Mouse (Mus musculus) kidney, postnatal 36 days (tissue): Measurements from ENCODE around the gene Cdkn1a.
"Not testable (repeated sequence)": the region's sequence is repeated elsewhere in the genome, so short reads cannot be mapped to it uniquely, and the experiment has no call there.

Source experiments
- DNase-seq, 2 experiments: peaks; one replicate each; pipeline ENCODE4 v3.0.0; 2021 to 2022; ENCODE audit warnings: mixed read lengths in 2 of 2

Cdkn1a gene

DNA sequence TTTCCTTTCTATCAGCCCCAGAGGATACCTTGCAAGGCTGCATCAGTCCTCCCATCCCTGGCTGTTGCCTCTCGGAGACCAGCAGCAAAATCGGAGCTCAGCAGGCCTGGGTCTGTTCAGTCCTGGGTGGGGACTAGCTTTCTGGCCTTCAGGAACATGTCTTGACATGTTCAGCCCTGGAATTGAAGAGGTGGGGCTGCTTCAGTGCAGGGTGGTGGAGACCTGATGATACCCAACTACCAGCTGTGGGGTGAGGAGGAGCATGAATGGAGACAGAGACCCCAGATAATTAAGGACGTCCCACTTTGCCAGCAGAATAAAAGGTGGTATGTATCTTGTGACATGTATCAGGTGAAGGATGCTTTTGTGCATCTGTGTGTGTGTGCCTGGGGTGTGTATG, at the start of gene Cdkn1a:
TSS of gene Cdkn1a (plus strand) at position 201 of the 400 bp plus-strand sequence.
- DNase-seq = peak in 1 of 2 experiments; percentile 0

DNA sequence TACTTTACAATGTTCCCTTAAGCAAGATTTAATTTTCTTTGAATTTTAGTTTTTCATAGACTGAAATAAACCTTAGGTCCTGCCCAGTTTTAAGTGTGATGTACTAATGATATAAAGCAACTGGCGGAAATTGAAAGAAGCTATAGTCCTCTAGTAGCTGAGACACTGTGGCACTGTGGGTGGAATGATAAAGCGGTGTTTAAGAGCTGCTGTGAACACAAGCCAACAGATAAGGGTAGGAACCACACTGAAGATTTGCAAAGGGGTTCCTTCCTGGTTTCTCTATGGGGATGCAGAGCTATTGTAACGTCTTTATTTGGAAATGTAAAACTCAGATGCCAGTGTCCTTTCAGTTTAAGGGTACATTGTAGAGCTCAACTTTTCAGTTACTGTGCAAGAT, 49.1 kb upstream of the Cdkn1a start:
- not testable (repeated sequence) for DNase-seq

DNA sequence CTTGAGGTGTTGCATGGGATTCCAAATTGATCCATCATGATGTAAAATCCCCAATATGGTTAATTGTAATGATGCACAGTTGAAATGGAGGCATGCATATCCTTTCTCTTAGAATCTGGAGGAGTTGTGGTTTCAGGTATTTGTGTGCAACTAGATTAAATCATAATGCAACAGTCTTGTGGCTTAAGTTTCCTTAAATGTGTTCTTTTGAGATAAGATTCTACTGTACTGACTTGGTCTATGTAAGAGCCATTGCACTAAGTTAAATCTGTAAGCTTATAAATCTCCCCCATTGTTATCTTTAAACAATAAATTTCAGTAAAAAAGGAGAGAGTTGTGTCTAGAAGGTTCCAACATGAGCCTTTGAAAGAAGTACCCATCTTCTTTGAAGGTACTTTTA, 48.2 kb upstream of the Cdkn1a start:
- no peak for DNase-seq

DNA sequence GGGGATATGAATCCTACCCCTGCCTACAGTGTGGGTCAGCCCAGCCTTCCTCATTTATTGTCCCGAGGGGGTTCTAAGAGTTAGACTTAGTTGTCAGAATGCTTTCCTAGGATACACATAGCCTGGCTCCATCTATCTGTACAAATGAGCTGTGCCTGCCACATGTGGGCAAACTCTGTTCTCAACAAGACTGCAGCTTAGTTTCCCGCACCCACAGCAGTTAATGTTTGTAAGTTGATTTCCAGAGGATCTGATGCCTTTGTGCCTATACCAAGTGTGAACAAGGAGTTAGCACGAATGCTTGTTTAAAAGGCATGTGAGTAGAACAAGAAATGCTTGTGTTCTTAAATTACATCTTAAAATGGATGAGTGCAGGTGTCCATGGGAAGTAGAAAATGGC, 47.2 kb upstream of the Cdkn1a start:
- DNase-seq = no peak

DNA sequence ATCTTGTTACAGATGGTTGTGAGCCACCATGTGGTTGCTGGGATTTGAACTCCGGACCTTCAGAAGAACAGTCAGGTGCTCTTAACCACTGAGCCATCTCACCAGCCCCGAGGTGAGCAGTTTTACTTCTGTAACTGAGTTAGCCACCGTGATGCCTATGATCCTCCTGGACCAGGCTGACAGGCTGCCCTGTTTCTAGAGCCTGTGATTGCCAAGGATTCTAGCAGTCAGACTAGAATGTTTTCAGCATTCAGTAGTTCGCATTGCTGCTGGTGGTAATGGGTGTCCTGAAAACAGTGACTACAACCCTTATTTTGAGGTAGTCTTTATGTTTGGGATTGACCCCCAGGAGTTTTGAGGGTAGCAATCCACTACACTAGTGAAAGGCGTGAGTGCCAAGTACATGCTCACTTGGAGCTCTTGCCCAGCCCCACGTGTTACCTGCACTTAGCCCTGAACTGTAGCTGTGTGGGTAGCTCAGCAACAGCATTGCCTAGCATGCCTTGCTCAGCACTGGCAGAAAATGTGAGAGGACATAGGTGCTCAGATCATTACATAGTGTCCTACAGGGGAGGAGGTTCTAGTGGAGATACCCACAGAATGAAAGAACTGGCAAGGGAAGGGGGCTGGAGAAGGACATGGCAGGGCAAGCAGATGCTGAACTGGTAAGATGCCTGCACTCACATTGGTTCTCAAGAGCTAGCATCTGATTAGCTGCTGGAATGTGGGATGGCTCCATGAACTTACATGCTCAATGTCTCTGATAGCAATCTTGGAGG, 46.4 kb upstream of the Cdkn1a start:
- no peak for DNase-seq

DNA sequence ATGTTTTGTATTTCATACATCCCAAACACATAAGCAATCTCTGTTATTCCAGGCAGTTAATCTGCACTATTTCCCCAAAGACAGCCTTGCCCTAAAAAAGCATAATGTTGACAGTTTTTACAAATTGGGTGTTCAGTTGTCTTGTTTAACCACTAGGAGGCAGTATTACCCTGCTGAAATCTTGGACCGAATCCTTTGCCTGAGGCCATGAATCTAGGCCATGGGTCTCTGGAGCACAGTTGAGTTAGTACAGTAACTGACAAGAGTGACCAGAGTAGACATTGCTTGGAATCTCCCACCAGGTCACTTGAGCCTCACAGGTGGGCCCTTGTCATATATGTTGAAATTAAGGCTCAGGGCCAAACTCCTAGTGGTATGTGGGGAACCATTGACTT, 45.9 kb upstream of the Cdkn1a start:
- no peak for DNase-seq

DNA sequence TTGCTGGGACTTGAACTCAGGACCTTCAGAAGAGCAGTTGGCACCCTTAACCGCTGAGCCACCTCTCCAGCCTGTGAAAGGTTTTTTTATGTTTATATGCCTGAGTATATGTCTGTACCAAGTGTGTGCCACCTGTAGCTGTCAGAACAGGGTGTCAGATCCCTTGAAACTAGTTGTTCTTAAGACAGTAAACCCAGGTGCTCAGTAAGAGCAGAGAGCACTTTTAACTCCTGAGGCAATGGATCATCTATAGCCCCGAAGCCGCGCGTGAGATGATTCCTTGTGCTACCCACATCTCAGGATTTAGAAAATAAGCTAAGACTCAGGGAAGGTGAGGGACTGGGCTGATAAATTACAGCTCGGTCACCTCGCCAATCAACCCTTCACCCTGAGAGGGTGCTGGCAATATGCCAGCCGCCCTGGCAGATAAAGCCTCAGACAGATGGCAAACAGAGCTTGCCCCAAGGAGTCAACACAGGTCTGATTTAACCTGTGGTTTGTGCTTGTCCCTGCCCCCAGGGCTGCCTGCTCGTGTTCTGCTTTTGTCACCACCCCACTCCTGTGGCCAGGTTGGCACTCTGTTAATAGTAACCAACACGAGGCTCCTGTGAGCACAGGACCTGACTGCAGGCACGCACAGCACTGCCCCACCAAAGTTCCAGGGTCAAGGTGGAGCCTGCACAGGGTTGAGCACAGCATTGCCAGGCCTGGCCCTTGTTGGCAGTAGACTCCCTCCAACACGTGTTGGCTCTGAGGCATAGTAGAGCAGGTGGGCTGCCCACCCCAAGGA, 44.8 kb upstream of the Cdkn1a start:
- peak; percentile 81 to 87 for DNase-seq

DNA sequence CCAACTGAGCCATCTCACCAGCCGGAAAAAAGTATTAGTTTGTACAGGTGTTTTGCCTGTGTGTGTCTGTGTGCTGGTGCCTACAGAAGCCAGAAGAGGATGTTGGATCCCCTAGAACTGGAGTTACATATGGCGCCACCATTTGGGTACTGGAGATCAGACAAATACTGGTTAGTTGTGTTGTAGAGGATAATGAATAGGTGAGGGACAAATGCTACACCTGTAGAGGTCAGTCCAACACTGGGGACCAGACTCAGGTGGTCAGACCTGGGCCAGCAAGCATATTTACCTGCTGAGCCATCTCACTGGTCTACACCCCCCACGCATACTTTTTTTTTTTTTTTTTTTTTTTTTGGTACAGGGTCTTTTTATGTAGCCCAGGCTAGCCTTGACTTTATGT, 43.9 kb upstream of the Cdkn1a start:
- DNase-seq = no peak

DNA sequence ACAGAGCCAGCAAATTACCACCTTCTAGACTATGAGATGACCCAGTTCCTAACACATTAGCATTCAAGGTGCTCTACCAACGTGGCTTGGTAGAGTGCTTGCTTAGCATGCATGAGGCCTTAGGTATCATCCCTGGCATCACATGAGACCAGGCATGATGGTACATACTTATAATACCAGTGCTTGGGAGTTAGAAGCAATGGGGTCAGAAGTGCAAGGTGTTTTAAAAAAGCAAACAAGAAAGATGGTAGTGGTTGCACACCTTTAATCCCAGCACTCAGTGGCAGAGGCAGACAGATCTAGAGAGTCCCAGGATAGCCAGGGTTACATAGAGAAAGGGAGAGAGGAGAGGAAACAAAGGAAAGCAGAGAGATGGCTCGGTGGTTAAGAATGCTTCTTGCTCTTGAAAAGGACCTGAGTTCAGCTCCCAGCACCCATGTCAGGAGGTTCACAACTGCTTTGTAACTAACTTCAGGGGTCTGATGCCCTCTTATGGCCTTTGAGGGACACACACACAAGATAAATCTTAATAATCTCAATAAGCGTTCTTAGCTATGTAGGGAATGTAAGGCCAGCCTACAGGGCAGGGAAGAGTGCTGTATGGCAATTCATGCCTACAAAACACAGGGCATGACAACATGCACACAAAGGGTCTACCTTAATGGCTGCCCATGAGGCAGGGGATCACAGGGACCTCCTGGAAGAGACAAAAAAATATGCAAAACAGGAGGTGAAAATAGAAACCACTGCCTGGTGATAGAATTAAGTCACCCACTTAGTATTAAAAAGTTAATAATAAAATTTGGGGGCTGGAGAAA, 42.9 kb upstream of the Cdkn1a start:
- no peak for DNase-seq

DNA sequence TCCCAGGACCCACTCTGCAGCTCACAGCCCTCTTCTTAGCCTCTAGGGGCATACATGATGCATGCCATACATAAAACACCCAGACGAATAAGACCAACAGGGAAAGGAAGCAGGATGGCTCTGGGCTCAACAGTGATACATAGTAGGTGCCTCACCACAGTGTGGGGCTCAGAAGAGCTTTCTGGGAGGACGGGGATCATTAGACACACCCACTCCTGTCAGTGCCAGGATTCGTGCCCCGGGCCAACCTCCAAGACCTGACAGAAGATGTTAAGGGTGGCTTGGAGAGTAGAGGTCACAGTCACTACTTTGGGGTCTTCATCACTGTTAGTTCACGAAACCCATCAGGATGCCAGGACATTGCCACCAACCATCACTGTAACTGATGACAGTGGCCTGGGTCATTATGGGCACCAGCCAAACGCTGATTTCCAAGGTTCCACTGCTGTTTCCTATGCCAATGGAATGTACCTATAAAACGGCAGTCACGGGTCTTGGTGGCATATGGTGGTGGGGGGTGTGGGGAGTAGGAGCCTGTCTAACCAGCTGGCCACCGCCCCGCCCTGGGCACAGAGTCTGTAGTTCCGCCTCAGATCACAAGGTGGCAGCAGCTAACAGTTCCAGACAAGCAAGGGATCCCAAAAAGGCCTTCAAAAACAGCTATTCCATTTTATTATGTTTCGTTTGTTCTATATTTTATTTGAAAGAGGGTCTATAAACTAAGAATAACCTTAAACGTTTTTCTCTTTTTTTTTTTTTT, 41.8 kb upstream of the Cdkn1a start:
- peak; percentile 74 to 90 for DNase-seq

DNA sequence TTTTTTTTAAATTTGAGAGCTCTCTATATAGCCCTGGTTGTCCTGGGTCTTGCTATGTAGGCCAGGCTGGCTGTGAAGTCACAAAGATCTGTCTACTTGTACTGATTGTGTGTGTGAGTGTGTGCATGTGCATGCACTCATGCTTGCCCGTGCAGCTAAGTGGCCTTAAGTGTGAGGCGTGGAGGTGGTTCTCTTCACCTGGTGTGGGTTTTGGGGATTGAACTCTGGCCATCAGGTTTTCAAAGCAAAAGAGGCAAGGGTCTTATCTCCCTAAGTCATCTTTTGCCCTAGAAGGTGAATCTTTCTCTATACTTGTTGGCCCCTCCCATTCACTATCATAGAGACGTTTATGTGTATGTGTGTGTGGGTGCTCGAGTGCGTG, 41.3 kb upstream of the Cdkn1a start:
- no peak for DNase-seq

DNA sequence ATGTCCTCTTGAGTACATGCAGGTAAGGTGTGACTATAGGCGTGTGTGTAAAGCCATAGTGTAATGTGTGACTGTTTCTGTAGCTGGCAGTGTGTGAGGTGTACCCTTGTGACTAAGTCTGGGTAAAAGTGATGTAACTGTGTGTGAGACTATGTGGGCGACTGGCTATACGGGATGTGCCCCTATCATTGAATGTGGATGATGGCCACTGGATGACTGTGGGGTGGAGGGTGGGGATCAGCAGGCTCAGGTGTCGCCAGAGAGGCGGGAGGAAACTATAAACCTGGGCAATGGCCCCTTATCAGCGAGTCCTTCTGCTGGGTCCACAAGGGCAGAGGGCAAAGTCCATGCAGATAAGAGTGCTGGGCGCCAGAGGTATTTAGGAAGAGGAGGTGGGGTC, 40.9 kb upstream of the Cdkn1a start:
- DNase-seq = no peak

DNA sequence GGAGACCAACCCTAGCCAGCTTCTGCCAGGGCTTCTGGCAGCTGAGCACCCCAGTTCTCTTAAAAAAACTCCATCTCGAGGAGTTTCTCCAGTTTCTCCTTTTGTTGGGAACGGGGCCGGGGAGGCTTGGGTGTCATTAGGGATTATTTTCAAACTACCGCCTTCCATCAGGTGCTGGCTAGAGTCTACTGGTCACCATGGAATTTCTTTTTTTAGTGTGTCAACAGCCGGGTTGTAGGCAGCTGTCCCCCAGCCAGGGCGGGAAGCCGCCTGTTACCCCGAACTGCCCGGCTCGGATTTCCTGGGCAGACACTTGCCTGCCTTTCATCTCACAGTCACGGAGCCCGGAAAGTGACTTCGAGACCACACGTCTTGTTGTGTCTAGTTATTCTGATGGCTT, 40.0 kb upstream of the Cdkn1a start:
- peak in 1 of 2 experiments; percentile 22 for DNase-seq

DNA sequence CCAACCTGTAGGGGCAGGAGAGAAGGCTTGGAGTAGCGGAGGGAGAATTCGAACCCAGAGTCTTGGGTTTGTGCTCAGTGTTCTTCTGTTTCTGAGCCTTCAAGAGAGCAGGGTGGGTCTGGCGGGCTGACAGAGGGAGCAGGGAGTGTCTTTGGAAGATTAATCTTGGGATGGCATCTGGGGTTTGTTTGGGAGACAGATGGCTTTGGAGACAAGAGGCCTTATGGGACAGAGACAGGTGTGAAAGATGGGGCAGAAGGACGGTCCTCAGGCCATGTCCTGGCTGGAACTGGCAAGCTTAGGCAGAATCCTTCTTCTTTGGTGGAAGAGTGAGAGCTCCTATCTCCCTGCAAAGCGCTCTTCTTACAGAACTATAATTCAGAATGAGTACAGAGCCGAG, 37.7 kb upstream of the Cdkn1a start:
- DNase-seq = no peak

DNA sequence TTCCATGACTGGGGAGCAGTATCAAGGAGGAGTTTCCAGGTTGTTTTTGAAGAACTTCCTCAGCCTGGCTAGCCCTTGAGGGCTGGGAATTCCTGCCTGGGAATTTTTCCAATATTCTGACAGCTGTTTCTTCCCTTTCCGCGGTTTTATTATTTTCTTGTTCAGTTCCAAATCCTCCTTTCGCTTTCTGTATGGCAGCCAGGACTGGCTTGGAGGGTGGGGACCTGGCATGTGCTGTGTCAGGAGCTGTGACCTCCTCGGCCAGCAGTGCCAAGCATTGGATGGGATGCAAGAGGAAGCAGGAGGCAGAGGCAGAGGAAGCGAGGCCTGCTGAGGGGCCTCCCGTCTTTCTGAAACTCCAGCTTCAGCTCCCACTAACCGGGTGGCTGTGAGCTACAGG, 36.9 kb upstream of the Cdkn1a start:
- peak; percentile 67 to 73 for DNase-seq

DNA sequence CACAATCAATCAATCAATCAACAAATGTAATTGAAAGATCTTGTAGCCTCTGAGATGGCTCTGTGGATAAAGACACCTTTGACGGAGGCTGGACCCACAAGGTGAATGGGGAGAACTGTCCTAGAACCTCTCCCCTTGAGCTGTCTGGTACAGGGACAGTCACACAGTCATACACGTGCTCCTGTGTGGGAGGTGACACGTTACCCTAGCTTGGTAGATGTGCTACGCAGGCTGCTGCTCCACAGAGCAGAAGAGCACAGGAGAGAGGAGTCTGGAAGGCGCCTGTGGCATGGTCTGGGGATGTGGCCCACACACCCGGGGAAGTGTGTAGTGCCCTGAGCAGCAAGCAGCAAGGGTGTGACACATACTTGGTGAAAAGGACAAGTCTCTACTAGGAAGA, 36.3 kb upstream of the Cdkn1a start:
- no peak for DNase-seq

DNA sequence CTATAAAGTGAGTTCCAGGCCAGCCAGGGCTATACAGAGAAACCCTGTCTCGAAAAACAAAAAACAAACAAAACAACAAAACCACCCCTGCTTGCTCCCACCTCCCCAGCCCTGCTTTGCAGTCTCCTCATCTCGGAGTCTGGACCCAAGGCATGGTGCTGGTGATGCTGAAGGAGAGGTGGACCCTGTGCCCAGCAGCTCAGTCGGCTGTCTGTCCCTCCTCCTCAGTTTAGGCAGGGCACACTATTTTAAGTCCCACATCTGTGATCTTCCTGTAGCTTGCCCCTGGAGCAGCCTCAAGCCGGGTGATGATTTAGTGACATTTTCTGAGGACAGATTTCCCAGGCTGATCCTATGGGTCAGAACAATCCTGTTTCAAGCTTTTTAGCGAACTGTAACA, 35.2 kb upstream of the Cdkn1a start:
- DNase-seq = no peak

DNA sequence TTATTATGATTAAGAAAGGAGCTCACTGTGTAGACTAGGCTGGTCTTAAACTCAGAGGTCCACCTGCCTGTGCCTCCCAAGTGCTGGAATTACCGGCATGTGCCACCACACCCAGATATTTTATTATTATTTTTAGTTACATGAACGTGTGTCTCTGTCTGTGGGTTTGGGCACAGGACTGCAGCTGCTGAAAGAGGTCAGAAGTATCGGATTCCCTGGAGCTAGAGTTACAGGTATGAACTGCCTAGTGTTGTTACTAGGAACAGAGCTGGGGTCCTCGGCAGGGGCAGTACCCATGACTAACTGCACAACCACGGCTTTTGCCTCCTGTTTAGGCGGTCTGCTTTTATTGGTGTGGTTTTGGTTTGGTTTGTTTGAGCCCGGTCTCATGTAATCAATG, 34.6 kb upstream of the Cdkn1a start:
- DNase-seq = no peak

DNA sequence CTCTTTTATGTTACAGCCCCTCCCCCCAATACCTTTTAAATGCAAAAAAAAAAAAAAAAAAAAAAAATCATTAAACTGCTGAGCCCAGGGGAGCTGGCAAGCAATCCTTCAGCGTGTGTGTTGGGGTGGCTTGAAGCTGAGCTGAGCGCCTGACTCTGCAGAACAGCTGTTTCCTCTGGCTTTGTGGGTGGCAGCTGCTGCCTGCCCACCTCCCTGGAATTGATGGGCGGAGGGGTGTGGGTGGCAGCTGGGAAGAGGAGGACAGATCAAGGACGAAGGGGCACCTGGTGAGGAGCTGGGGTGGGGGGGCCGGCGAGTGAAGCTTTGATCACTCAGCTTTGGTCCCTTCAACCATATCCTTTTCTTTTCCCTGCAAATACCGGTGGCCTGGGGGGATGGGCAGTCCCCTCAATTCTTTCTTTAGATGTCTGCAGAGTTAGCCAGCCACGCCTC, 34.1 kb upstream of the Cdkn1a start:
- no peak for DNase-seq

DNA sequence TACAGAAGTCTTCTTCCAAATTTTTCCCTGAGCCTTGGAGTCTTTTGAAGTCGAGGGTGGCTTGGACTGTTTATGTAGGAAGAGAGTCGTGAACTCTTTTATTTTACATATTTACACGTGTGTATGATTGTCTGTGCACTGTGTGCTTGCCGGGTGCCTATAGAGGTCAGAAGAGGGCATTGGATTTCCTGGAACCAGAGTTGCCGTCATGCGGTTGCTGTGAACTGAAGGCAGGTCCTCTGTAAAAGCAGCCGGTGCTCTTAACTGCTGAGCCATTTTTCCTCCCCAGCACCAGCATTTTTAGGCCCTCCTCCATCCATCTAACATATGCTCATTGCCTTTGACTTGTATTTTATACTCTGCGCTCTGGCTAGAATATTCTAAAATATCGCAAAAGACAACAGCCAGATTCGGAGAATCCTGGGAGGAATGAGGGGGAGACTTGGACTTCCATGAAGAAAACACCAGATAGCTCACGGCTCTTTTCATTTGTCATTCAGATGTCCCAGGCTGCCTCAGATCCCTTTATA, 33.4 kb upstream of the Cdkn1a start:
- DNase-seq = no peak

DNA sequence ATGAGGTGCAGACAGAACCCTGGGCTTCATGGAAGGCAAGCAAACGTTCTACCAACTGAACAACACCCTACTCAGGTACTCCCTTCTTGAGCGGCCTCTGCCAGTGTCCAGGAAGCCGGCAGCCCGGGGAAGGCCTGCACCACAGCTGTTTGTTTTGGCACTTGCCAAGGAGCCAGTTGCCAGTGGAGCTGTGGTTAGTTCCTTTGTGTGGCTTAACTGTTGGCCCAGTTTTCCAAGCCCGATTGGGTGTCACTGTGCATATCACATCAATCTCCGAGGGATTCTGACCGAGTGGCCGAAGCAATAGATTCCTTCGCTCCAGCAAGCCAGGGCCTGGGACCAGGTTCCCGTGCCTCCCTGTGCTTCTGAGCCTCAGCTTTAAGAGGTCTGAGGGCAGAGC, 32.8 kb upstream of the Cdkn1a start:
- DNase-seq = peak; percentile 49 to 57

DNA sequence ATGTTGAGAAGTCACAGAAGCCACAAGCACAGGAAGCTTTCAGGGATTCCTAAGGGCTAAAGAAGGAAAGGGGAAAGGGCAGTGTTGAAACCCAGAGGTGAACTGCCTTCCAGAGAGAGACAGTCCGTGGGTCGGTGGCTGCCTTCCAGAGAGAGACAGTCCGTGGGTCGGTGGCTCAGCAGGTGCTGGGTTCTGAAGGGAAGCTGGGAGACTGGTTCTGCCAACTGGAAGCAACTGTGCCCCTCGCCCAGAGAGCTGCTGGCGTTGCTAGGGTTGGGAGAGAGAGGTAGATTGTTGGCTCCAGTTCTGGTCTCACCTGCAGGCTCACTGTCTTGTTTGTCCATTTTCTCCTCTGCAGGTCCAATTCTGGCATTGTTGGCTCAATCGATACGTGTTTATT, 32.3 kb upstream of the Cdkn1a start:
- no peak for DNase-seq
